Mouse (Mus musculus) bone marrow, adult 2 months (tissue): ENCODE measurements around the gene Calr3.
A peak's percentile ranks its signal among the peaks of the same experiment; 100 is the strongest.

Experiments used
- CTCF ChIP-seq: fragments of 200-500 bp; IDR thresholded peaks from 2 replicates; pipeline ENCODE4 v1.5.1; 2011; ENCODE audit warnings: low read length, control low read depth; ENCODE audit not compliant: control insufficient read depth, insufficient read depth
- POLR2A ChIP-seq: fragments of 200-500 bp; IDR thresholded peaks from 2 replicates; pipeline ENCODE4 v1.6.1; 2011; ENCODE audit warnings: low read depth, mild to moderate bottlenecking, control low read depth, low read length, borderline replicate concordance; ENCODE audit not compliant: control insufficient read depth

GRCm38 (mm10) chr8:72415252-72415651 lies 28.4 kb downstream of the Calr3 start:
- TF ChIP-seq POLR2A (no peak), CTCF (0 out of 2 replicates have a peak, but pooled peaks have one; percentile 4)
